Mouse (Mus musculus) stomach, postnatal 0 days (tissue): ENCODE measurements around the gene Socs2. TPM values are rescaled to one million over a fixed set of nuclear protein-coding genes. Genes with fewer than 3 reads are reported as not detected.

Experiments used
- ATAC-seq: fragments of 200-750 bp; cut with Nextera tagmentation; 2 replicates; pipeline ENCODE4 v1.8.0; 2017; ENCODE audit not compliant: low FRiP score, low TSS enrichment
- DNase-seq: peaks from one replicate; pipeline ENCODE4 v3.0.0-alpha.2; 2016; ENCODE audit warnings: low spot score
- H3K27ac ChIP-seq: fragments of 300-500 bp; sonication (generic); replicated peaks from 2 replicates; pipeline ENCODE4 v1.5.1; 2014; ENCODE audit warnings: mild to moderate bottlenecking, control low read depth
- H3K27me3 ChIP-seq: fragments of 300-500 bp; sonication (generic); 2 replicates; pipeline ENCODE4 v1.6.1; 2014; ENCODE audit warnings: low read length; ENCODE audit not compliant: control insufficient read depth, insufficient read depth
- H3K36me3 ChIP-seq: fragments of 300-500 bp; sonication (generic); 2 replicates; pipeline ENCODE4 v1.6.1; 2014; ENCODE audit warnings: low read length, mixed read lengths; ENCODE audit not compliant: control insufficient read depth, insufficient read depth
- H3K4me1 ChIP-seq: fragments of 300-500 bp; sonication (generic); replicated peaks from 2 replicates; pipeline ENCODE4 v1.6.1; 2014; ENCODE audit warnings: antibody characterized with exemption; ENCODE audit not compliant: control insufficient read depth, insufficient read depth
- H3K4me2 ChIP-seq: fragments of 300-500 bp; sonication (generic); replicated peaks from 2 replicates; pipeline ENCODE4 v1.6.1; 2014; ENCODE audit warnings: low read depth, mild to moderate bottlenecking, control low read depth, moderate library complexity
- H3K4me3 ChIP-seq: fragments of 300-500 bp; sonication (generic); 2 replicates; pipeline ENCODE4 v1.5.1; 2014; ENCODE audit warnings: low read depth, low read length, control low read depth
- H3K9ac ChIP-seq: fragments of 300-500 bp; sonication (generic); 2 replicates; pipeline ENCODE4 v1.6.1; 2014; ENCODE audit warnings: mild to moderate bottlenecking, low read length, control low read depth, mixed read lengths
- H3K9me3 ChIP-seq: fragments of 300-500 bp; sonication (generic); 2 replicates; pipeline ENCODE4 v1.6.1; 2016; ENCODE audit warnings: low read length; ENCODE audit not compliant: control insufficient read depth
- CTCF ChIP-seq: IDR thresholded peaks from 2 replicates; pipeline ENCODE4 v1.5.1; 2016; ENCODE audit warnings: antibody characterized with exemption, low read depth, mild to moderate bottlenecking, moderate library complexity
- EP300 ChIP-seq: optimal IDR thresholded peaks from 2 replicates; pipeline ENCODE3; 2016; ENCODE audit warnings: antibody characterized with exemption
- WGBS: fragments of 180-500 bp; shearing (Covaris S2); extraction: QIAGEN DNeasy Blood & Tissue Kit; methylation state at CpG from one replicate; pipeline ENCODE4 v1.1.7; 2014; 5-methylcytosine and 5-hydroxymethylcytosine counted together
- polyA plus RNA-seq: library from polyadenylated mRNA; unstranded; fragments of >200 nt; fragmentation: Nextera tagmentation; extraction: Ambion mirVana; gene quantifications from 2 replicates; pipeline ENCODE4 v1.2.1, GENCODE M21; 2015

Gene Socs2
- polyA plus RNA-seq, 1 experiment from 2014 or later = 92.3 TPM

GRCm38 (mm10) chr10:95411139-95411538 is 5.8 kb downstream of the Socs2 start:
- Histone ChIP-seq H3K36me3 (peaks cover 6% of the 10 kb centered on the region; the same call in 1 of the 2 replicates), H3K9me3 (no peaks in the 10 kb centered on the region), H3K27me3 (no peaks in the 10 kb centered on the region), H3K9ac (no peak overlapping the region), H3K4me1 (no peaks in the 10 kb centered on the region), H3K27ac (no peak overlapping the region), H3K4me2 (no peak overlapping the region), H3K4me3 (no peak overlapping the region)
- 86% methylated on average over 9 of the region's 9 CpGs for WGBS
- DNase-seq (no peak), ATAC-seq (no peak)
- TF ChIP-seq CTCF (no peak), EP300 (no peak)

GRCm38 (mm10) chr10:95410709-95411108 is 6.3 kb downstream of the Socs2 start:
- no peaks in the 10 kb centered on the region for H3K9me3 ChIP-seq
- TF ChIP-seq EP300 = no peak
- no peak for TF ChIP-seq CTCF
- no peak overlapping the region for H3K27ac ChIP-seq

DNA sequence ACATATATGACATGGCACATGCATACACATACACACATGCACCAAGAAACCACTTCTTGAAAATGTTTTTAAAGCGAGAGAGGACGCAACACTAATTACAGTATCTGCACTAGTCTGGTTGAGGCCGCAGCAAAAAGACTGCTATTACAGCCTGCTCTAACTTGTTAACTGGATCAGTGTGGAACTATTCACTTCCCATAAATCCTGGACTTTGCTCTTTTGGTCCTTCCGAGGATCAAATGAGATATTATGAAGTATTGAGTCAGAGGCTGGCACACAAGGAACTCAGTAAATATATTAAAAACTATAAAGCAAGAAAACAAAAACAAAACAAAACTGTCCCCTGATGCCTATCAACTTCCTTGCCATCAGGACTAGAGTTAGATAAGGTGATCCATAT is 6.8 kb downstream of the Socs2 start:
- TF ChIP-seq CTCF (no peak), EP300 (no peak)
- Histone ChIP-seq H3K4me2 (no peak overlapping the region), H3K4me3 (no peak overlapping the region), H3K9me3 (no peaks in the 10 kb centered on the region), H3K27ac (no peak overlapping the region), H3K36me3 (peaks cover 6% of the 10 kb centered on the region; the same call in 1 of the 2 replicates), H3K4me1 (no peaks in the 10 kb centered on the region), H3K27me3 (no peaks in the 10 kb centered on the region), H3K9ac (no peak overlapping the region)
- WGBS = 74% methylated on average over 4 of the region's 4 CpGs
- ATAC-seq (no peak), DNase-seq (no peak)

More at GRCm38 (mm10) chr10:95410709-95411108, 6.3 kb downstream of the Socs2 start:
- ATAC-seq (no peak), DNase-seq (no peak)
- no peaks in the 10 kb centered on the region for H3K4me1 ChIP-seq
- H3K27me3 ChIP-seq = no peaks in the 10 kb centered on the region
- H3K4me2 ChIP-seq = no peak overlapping the region
- peaks cover 6% of the 10 kb centered on the region; the same call in 1 of the 2 replicates for H3K36me3 ChIP-seq
- no peak overlapping the region for H3K4me3 ChIP-seq
- no peak overlapping the region for H3K9ac ChIP-seq
- 86% methylated on average over 7 of the region's 7 CpGs for WGBS

GRCm38 (mm10) chr10:95409149-95409548 is 7.8 kb downstream of the Socs2 start:
- Histone ChIP-seq H3K27ac (no peak overlapping the region), H3K36me3 (peaks cover 6% of the 10 kb centered on the region; the same call in 1 of the 2 replicates), H3K4me2 (no peak overlapping the region), H3K4me3 (no peak overlapping the region), H3K27me3 (no peaks in the 10 kb centered on the region), H3K4me1 (no peaks in the 10 kb centered on the region), H3K9ac (no peak overlapping the region), H3K9me3 (no peaks in the 10 kb centered on the region)
- TF ChIP-seq CTCF (no peak), EP300 (no peak)
- no peak for ATAC-seq
- 86% methylated on average over 7 of the region's 7 CpGs for WGBS
- DNase-seq = no peak

DNA sequence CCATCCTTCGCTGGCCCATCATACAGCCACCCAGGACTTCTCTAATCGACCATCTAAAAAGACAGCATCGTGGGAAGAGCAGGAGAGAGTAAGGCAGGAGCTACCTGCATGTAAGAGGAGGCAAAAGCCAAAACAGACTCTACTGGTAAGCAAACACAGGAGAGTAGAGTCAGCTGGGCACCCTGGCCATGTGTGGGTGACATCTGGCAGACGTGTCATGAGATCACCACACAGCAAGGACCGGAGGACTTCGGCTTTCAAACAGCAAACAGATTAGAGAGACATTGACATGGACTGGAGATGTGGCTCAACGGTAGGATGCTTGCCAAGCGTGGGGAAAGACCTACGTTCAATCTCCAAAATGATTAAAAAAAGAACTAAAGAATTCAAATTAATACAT is 8.5 kb downstream of the Socs2 start:
- TF ChIP-seq CTCF (no peak), EP300 (no peak)
- ATAC-seq (no peak), DNase-seq (no peak)
- 80% methylated on average over 9 of the region's 9 CpGs for WGBS
- H3K9me3 ChIP-seq = no peaks in the 10 kb centered on the region
- H3K36me3 ChIP-seq = peaks cover 6% of the 10 kb centered on the region; the same call in 1 of the 2 replicates
- H3K4me1 ChIP-seq = no peaks in the 10 kb centered on the region
- H3K9ac ChIP-seq = no peak overlapping the region
- H3K4me3 ChIP-seq = no peak overlapping the region
- H3K4me2 ChIP-seq = no peak overlapping the region
- no peak overlapping the region for H3K27ac ChIP-seq
- H3K27me3 ChIP-seq = no peaks in the 10 kb centered on the region

DNA sequence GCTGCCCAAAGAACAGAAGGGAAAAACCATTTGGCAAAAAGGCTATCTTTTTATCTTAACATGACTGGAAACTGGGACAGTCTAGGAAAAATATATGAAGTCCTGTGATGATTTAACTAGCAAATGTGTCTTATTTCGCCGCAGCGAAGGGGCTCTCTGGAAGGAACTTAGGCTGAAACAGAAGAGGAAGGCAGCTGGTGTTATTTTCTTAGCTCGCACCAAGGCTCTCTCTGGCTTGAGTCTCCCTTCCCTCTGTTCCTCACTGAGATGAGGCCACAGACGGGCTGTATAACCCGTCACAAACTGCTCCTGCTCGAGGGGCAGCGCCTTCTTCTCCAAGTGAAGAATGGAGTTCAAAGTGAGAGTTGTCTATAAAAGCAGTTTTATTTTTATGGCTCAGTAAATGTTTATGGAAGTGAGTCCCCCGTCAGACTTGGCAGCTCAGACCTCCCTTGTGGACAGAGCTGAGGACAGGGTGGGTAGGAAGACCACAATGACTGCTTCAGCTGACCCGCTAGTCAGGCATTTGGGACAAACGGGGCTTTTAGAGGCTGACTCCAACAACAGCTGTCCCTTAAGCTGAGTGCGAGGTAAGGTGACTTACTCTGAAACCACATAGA is 9.3 kb downstream of the Socs2 start:
- Histone ChIP-seq H3K27me3 (no peaks in the 10 kb centered on the region), H3K36me3 (peaks cover 6% of the 10 kb centered on the region; the same call in 1 of the 2 replicates), H3K9me3 (no peaks in the 10 kb centered on the region), H3K4me1 (no peaks in the 10 kb centered on the region), H3K9ac (no peak overlapping the region), H3K4me2 (no peak overlapping the region), H3K27ac (no peak overlapping the region), H3K4me3 (no peak overlapping the region)
- DNase-seq = no peak
- ATAC-seq = no peak
- TF ChIP-seq CTCF = no peak
- no peak for TF ChIP-seq EP300
- 63% methylated on average over 12 of the region's 12 CpGs for WGBS
